Mouse (Mus musculus): ENCODE results near the gene A030005L19Rik.
"Not testable (repeated sequence)": the region's sequence is repeated elsewhere in the genome, so short reads cannot be mapped to it uniquely, and the experiment has no call there.

GRCm38 (mm10) chr1:82955913-82956312 lies 42.8 kb downstream of the A030005L19Rik start, which contains the start of gene Gm7544:
- not testable (repeated sequence) for TF ChIP-seq POLR2A (IDR thresholded peaks at IDR 0.05; ENCODE audit: control insufficient read depth, low read depth, low read length); CTCF (IDR thresholded peaks at IDR 0.05; ENCODE audit: control insufficient read depth, insufficient read depth, insufficient replicate concordance, low read depth, low read length)

Data from testis, adult 2 months (tissue).